ENCODE assay signal across 27 mouse cellular contexts in genomic region chr15:80111436-80111835, GRCm38 (mm10). TPM values are rescaled to one million over a fixed set of nuclear protein-coding genes. Genes with fewer than 3 reads are reported as not detected.
DNase-seq lines count a peak whose midpoint lies in the region; ATAC-seq lines count a peak whose summit lies in the region.
"Had no signal": no experiment of that assay in that cellular context is flagged by ENCODE, and none has a peak within 500 bp of the region (broad histone marks: within the 10 kb centered on the region; RNA-seq: fewer than 3 reads in every experiment).

No protein-coding gene starts in this region.

- H3K4me1 ChIP-seq in megakaryocyte, embryonic 14.5 days: peaks cover 89% of the 10 kb centered on the region
- H3K4me1 ChIP-seq in midbrain, embryonic 15.5 days: no peaks in the 10 kb centered on the region
- H3K4me1 ChIP-seq: embryonic facial prominence, embryonic 15.5 days; heart, embryonic 15.5 days had no signal

- peak; percentile 50 for DNase-seq in cerebellum, adult 9-11 months
- no peak for DNase-seq in cerebellum, adult 11 months
- DNase-seq: adrenal gland, postnatal 10 days; adrenal gland, postnatal 36 days; B cell, adult 2 months; cerebellum, postnatal 10 days; embryo, embryonic 11 days; forebrain, postnatal 0 days; gastrocnemius, postnatal 14 days; heart, adult 18-20 months; heart, postnatal 10 days; heart, postnatal 36 days had no signal

- no peak overlapping the region for H3K9ac ChIP-seq in midbrain, embryonic 15.5 days
- H3K9ac ChIP-seq: embryonic facial prominence, embryonic 15.5 days; forebrain, postnatal 0 days; heart, embryonic 12.5 days; heart, embryonic 15.5 days; hindbrain, embryonic 14.5 days had no signal

- H3K9me3 ChIP-seq in megakaryocyte, embryonic 14.5 days: peaks cover 10% of the 10 kb centered on the region
- H3K9me3 ChIP-seq in midbrain, embryonic 15.5 days: no peaks in the 10 kb centered on the region
- H3K9me3 ChIP-seq: embryonic facial prominence, embryonic 15.5 days; heart, embryonic 15.5 days had no signal

- no peak for ATAC-seq in megakaryocyte, adult 5-6 weeks (ENCODE audit: poor library complexity, severe bottlenecking)
- peak; percentile 23 for ATAC-seq in megakaryocyte progenitor cell, adult 5-6 weeks (replicated peaks; ENCODE audit: poor library complexity)
- ATAC-seq in midbrain, embryonic 15.5 days (replicated peaks): no peak
- ATAC-seq: forebrain, embryonic 14.5 days; forebrain, postnatal 0 days; hindbrain, postnatal 0 days; inflammation-experienced regulatory T-cells, adult 6 months; intestine, embryonic 16.5 days; Patski had no signal

- no peaks in the 10 kb centered on the region for H3K27me3 ChIP-seq in megakaryocyte, embryonic 14.5 days (replicated peaks)
- no peaks in the 10 kb centered on the region for H3K27me3 ChIP-seq in midbrain, embryonic 15.5 days (replicated peaks)
- H3K27me3 ChIP-seq: CH12.LX; embryonic facial prominence, embryonic 15.5 days; heart, embryonic 12.5 days; heart, embryonic 15.5 days; Patski had no signal

- peaks cover 82% of the 10 kb centered on the region for H3K36me3 ChIP-seq in megakaryocyte, embryonic 14.5 days (replicated peaks; ENCODE audit: low read length)
- H3K36me3 ChIP-seq in midbrain, embryonic 15.5 days (replicated peaks): peaks cover 14% of the 10 kb centered on the region
- H3K36me3 ChIP-seq: embryonic facial prominence, embryonic 15.5 days; heart, embryonic 12.5 days; heart, embryonic 15.5 days had no signal

- H3K27ac ChIP-seq in midbrain, embryonic 15.5 days: no peak overlapping the region
- H3K27ac ChIP-seq: embryonic facial prominence, embryonic 15.5 days; gastrocnemius, adult 2 months; heart, embryonic 15.5 days; hindbrain, embryonic 14.5 days; hindbrain, postnatal 0 days had no signal

- H3K4me3 ChIP-seq in megakaryocyte, embryonic 14.5 days (replicated peaks): peak overlapping the region; percentile 26
- H3K4me3 ChIP-seq in midbrain, embryonic 15.5 days: no peak overlapping the region
- H3K4me3 ChIP-seq: embryonic facial prominence, embryonic 15.5 days; gastrocnemius, adult 2 months; heart, embryonic 12.5 days; heart, embryonic 15.5 days had no signal

- H3K4me2 ChIP-seq in midbrain, embryonic 15.5 days: no peak overlapping the region
- H3K4me2 ChIP-seq: embryonic facial prominence, embryonic 15.5 days; heart, embryonic 12.5 days; heart, embryonic 15.5 days; hindbrain, embryonic 14.5 days had no signal

- 86% methylated on average over 12 of the region's 12 CpGs for WGBS in midbrain, embryonic 15.5 days

RNA-seq across cellular contexts. Expression of gene Rpl3, which starts 19.8 kb away (rescaled TPM):
- polyA plus RNA-seq in megakaryocyte, embryonic 14.5 days (2012; ENCODE audit: insufficient read depth, low replicate concordance): 145 and 190 TPM in 2 replicates
- total RNA-seq in megakaryocyte, adult 5-6 weeks (2015): 965 and 1,027 TPM in 2 replicates
- 1,404 and 1,498 TPM in 2 replicates for total RNA-seq in megakaryocyte, adult 5-6 weeks (2017)
- total RNA-seq in megakaryocyte progenitor cell, adult 5-6 weeks (2015): 2,120 and 2,179 TPM in 2 replicates
- 3,037 and 3,138 TPM in 2 replicates for total RNA-seq in megakaryocyte progenitor cell, adult 5-6 weeks (2017)
- polyA plus RNA-seq in midbrain, embryonic 15.5 days (2015; fragmentation: Nextera tagmentation; extraction: Ambion mirVana): 522 and 525 TPM in 2 replicates

RNA-seq across cellular contexts. Expression of gene Syngr1, which starts 20.3 kb away (rescaled TPM):
- polyA plus RNA-seq in megakaryocyte, embryonic 14.5 days (2012; ENCODE audit: insufficient read depth, low replicate concordance): 113 and 163 TPM in 2 replicates
- total RNA-seq in megakaryocyte, adult 5-6 weeks (2015): 3.2 and 3.9 TPM in 2 replicates
- 0.08 and 0.22 TPM in 2 replicates for total RNA-seq in megakaryocyte, adult 5-6 weeks (2017)
- total RNA-seq in megakaryocyte progenitor cell, adult 5-6 weeks (2015): 2.1 and 3.6 TPM in 2 replicates
- 1.5 and 1.8 TPM in 2 replicates for total RNA-seq in megakaryocyte progenitor cell, adult 5-6 weeks (2017)
- polyA plus RNA-seq in midbrain, embryonic 15.5 days (2015; fragmentation: Nextera tagmentation; extraction: Ambion mirVana): 61.4 and 62.1 TPM in 2 replicates

RNA-seq across cellular contexts. Expression of gene Tab1, which starts 21.5 kb away (rescaled TPM):
- 9.9 and 10.9 TPM in 2 replicates for polyA plus RNA-seq in megakaryocyte, embryonic 14.5 days (2012; ENCODE audit: insufficient read depth, low replicate concordance)
- total RNA-seq in megakaryocyte, adult 5-6 weeks (2015): 3.8 and 6.9 TPM in 2 replicates
- total RNA-seq in megakaryocyte, adult 5-6 weeks (2017): 13.5 and 14.5 TPM in 2 replicates
- 4.0 and 6.0 TPM in 2 replicates for total RNA-seq in megakaryocyte progenitor cell, adult 5-6 weeks (2015)
- 15.7 and 19.2 TPM in 2 replicates for total RNA-seq in megakaryocyte progenitor cell, adult 5-6 weeks (2017)
- polyA plus RNA-seq in midbrain, embryonic 15.5 days (2015; fragmentation: Nextera tagmentation; extraction: Ambion mirVana): 42.5 and 43.5 TPM in 2 replicates
